Mouse (Mus musculus) kidney, postnatal 0 days (tissue): Measurements from ENCODE around the gene Slu7. TPM values are rescaled to one million over a fixed set of nuclear protein-coding genes. Genes with fewer than 3 reads are reported as not detected.

Experiments used
- ATAC-seq: fragments of 200-750 bp; cut with Nextera tagmentation; replicated peaks from 2 replicates; pipeline ENCODE4 v1.8.0; 2017; ENCODE audit warnings: low read depth, moderate number of reproducible peaks, moderate TSS enrichment, moderate library complexity; ENCODE audit not compliant: low FRiP score
- DNase-seq: peaks from one replicate; pipeline ENCODE4 v3.0.0-alpha.2; 2016; ENCODE audit warnings: low spot score
- H3K27ac ChIP-seq: fragments of 300-500 bp; sonication (generic); 2 replicates; pipeline ENCODE4 v1.5.1; 2014; ENCODE audit warnings: mild to moderate bottlenecking
- H3K27me3 ChIP-seq: fragments of 300-500 bp; sonication (generic); 2 replicates; pipeline ENCODE4 v1.6.1; 2014; ENCODE audit warnings: low read length, mixed read lengths; ENCODE audit not compliant: insufficient read depth
- H3K36me3 ChIP-seq: fragments of 300-500 bp; sonication (generic); 2 replicates; pipeline ENCODE4 v1.6.1; 2014; ENCODE audit warnings: low read length, mixed read lengths; ENCODE audit not compliant: insufficient read depth
- H3K4me1 ChIP-seq: fragments of 300-500 bp; sonication (generic); replicated peaks from 2 replicates; pipeline ENCODE4 v1.6.1; 2014; ENCODE audit warnings: antibody characterized with exemption, low read length, mixed read lengths; ENCODE audit not compliant: insufficient read depth
- H3K4me2 ChIP-seq: fragments of 300-500 bp; sonication (generic); 2 replicates; pipeline ENCODE4 v1.6.1; 2014; ENCODE audit warnings: mild to moderate bottlenecking, low read length, moderate library complexity, mixed read lengths
- H3K4me3 ChIP-seq: fragments of 300-500 bp; sonication (generic); replicated peaks from 2 replicates; pipeline ENCODE4 v1.5.1; 2014; ENCODE audit warnings: low read depth, low read length
- H3K9ac ChIP-seq: fragments of 300-500 bp; sonication (generic); 2 replicates; pipeline ENCODE4 v1.6.1; 2014; ENCODE audit warnings: low read depth, low read length
- H3K9me3 ChIP-seq: fragments of 300-500 bp; sonication (generic); replicated peaks from 2 replicates; pipeline ENCODE4 v1.6.1; 2016; ENCODE audit warnings: low read length, inconsistent platforms, mixed read lengths
- CTCF ChIP-seq: IDR thresholded peaks from 2 replicates; pipeline ENCODE4 v1.5.1; 2016; ENCODE audit warnings: antibody characterized with exemption, low read depth, mild to moderate bottlenecking, moderate library complexity
- WGBS: fragments of 180-500 bp; shearing (Covaris S2); extraction: QIAGEN DNeasy Blood & Tissue Kit; methylation state at CpG from one replicate; pipeline ENCODE4 v1.1.7; 2014; 5-methylcytosine and 5-hydroxymethylcytosine counted together
- polyA plus RNA-seq: library from polyadenylated mRNA; unstranded; fragments of >200 nt; fragmentation: Nextera tagmentation; extraction: Ambion mirVana; gene quantifications from 2 replicates; pipeline ENCODE4 v1.2.1, GENCODE M21; 2015

The Slu7 gene
- polyA plus RNA-seq, 1 experiment from 2014 or later, result 62.6 TPM

DNA sequence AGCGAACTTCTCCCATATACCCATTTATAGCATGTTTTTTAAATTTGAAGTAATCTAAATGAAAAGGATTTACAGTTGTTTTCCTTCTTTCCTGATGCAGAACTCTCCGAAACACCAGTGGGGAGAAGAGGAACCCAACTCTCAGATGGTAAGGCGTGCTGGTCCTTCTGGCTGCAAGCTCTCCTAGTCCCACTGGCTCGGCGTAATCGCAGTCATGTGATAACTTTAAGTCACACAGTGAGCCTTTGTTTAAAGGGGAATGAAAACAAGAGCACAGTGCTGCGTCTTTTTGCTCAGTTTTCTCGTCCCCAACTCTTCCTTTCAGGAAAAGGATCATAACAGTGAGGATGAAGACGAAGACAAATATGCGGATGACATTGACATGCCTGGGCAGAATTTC is 7.6 kb downstream of the Slu7 start:
- no peaks in the 10 kb centered on the region for H3K9me3 ChIP-seq
- DNase-seq (no peak), ATAC-seq (no peak)
- H3K4me2 ChIP-seq, result no peak overlapping the region
- WGBS, result 97% methylated on average over 10 of the region's 10 CpGs
- no peak for TF ChIP-seq CTCF
- no peak overlapping the region for H3K9ac ChIP-seq
- H3K27me3 ChIP-seq, result no peaks in the 10 kb centered on the region
- no peak overlapping the region for H3K27ac ChIP-seq
- H3K4me1 ChIP-seq, result no peaks in the 10 kb centered on the region
- H3K36me3 ChIP-seq, result peaks cover 78% of the 10 kb centered on the region
- no peak overlapping the region for H3K4me3 ChIP-seq

DNA sequence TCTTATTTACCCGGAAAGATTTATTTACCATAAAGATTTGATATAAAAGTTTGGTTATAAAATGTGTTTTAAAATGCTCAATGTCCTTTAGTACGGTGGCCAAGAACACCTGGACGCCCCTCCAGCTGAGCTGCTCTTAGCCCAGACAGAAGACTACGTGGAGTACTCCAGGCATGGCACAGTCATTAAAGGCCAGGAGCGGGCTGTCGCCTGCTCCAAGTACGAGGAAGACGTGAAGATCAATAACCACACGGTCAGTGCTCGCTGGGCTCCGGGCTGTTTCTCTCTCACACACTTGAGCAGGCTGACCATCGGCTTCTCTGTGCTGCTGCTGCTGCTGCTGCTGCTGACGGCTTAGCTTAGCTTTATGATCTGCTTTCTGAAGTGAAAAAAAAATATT is 9.6 kb downstream of the Slu7 start:
- H3K4me1 ChIP-seq, result no peaks in the 10 kb centered on the region
- H3K27me3 ChIP-seq, result no peaks in the 10 kb centered on the region
- no peak for ATAC-seq
- H3K4me3 ChIP-seq, result no peak overlapping the region
- H3K27ac ChIP-seq, result no peak overlapping the region
- H3K4me2 ChIP-seq, result no peak overlapping the region
- no peak for TF ChIP-seq CTCF
- DNase-seq, result no peak
- no peak overlapping the region for H3K9ac ChIP-seq
- WGBS, result 93% methylated on average over 13 of the region's 13 CpGs
- H3K9me3 ChIP-seq, result no peaks in the 10 kb centered on the region
- peaks cover 80% of the 10 kb centered on the region for H3K36me3 ChIP-seq

DNA sequence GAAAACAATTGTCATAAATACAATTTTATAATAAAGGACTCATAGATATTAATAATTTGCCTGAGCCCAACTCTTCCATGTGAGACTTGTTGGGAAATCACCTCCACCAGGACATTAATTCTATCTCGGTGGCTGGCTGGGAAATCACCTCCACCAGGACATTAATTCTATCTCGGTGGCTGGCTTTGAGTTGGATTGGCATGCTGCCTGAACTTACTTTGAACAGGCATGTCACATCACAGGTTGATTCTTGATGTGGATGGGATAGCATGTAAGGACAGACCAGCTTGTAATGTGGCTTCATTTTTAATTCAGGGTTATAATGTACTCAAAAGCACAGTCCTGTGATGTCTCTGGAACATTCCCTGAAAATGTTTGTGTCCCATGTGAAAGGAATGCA is 16.4 kb downstream of the Slu7 start:
- H3K36me3 ChIP-seq, result peaks cover 22% of the 10 kb centered on the region
- H3K9ac ChIP-seq, result no peak overlapping the region
- H3K27me3 ChIP-seq, result no peaks in the 10 kb centered on the region
- no peak overlapping the region for H3K27ac ChIP-seq
- ATAC-seq, result no peak
- no peak for DNase-seq
- H3K9me3 ChIP-seq, result no peaks in the 10 kb centered on the region
- no peak for TF ChIP-seq CTCF
- H3K4me2 ChIP-seq, result no peak overlapping the region
- H3K4me1 ChIP-seq, result no peaks in the 10 kb centered on the region
- no peak overlapping the region for H3K4me3 ChIP-seq
- 75% methylated on average over 2 of the region's 2 CpGs for WGBS

DNA sequence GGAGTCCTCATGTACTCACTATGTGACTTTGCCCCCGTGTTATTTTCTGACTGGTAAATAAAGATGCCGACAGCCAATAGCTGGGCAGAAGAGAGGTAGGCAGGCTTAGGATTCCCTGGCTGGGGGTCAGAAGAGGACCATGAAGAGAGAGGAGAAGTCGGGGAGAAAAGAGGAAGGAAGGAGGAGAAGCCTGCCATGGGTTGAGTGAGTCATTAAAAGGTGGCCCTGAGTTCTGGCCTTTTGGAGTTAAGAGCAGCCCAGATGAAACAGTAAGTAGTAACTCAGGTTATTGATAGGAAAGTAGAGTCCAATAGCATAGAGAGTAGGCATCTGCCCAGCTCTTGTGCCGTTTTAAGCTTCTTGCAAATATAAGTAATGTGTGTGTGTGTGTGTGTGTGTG is 17.8 kb downstream of the Slu7 start:
- WGBS, result 65% methylated on average over 4 of the region's 4 CpGs
- peaks cover 10% of the 10 kb centered on the region for H3K36me3 ChIP-seq
- DNase-seq (no peak), ATAC-seq (no peak)
- no peaks in the 10 kb centered on the region for H3K4me1 ChIP-seq
- H3K9me3 ChIP-seq, result no peaks in the 10 kb centered on the region
- H3K27me3 ChIP-seq, result no peaks in the 10 kb centered on the region
- no peak for TF ChIP-seq CTCF
- H3K27ac ChIP-seq, result no peak overlapping the region
- no peak overlapping the region for H3K4me3 ChIP-seq
- no peak overlapping the region for H3K4me2 ChIP-seq
- no peak overlapping the region for H3K9ac ChIP-seq

DNA sequence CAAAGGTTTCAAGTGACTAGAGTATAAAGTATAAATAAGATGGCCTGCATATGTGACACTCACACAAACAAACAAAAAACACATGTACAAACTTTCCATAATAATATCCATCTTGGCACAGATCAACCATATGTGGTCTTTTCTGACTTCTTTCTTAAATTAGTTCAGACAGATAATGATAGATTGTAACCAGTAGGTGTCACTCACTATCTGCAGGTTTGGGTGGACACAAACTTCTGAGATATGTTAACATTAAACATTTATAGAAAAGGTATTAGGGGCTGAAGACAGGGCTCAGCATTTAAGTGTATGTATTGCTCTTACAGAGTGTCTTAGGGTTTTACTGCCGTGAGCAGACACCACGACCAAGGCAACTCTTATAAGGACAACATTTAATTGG is 18.7 kb downstream of the Slu7 start:
- Histone ChIP-seq H3K36me3 (peaks cover 3% of the 10 kb centered on the region), H3K4me1 (no peaks in the 10 kb centered on the region), H3K4me3 (no peak overlapping the region), H3K9ac (no peak overlapping the region), H3K4me2 (no peak overlapping the region), H3K9me3 (no peaks in the 10 kb centered on the region), H3K27me3 (no peaks in the 10 kb centered on the region), H3K27ac (no peak overlapping the region)
- TF ChIP-seq CTCF, result peak; percentile 65
- peak; percentile 38 for DNase-seq
- 64% methylated on average over 2 of the region's 2 CpGs for WGBS
- no peak for ATAC-seq

DNA sequence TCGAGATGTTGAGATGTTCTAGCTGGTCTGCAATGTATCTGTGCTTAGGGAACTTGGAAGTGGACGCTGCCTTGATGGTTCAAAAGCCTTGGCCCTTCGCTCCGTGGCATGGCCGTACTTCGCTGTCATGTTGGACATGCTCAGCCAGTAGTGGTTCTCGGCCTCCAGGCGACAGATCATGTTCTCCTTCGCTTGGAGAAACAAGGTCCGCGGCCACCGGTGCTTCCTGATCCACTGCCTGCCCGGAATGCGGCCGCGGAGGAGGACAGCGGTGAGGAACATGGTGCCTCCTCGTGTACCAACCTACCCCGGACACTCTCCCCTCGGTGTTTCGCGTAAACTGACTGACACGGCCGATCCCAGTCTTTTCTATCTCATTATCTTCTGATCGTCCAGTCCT is 29.7 kb downstream of the Slu7 start:
- no peaks in the 10 kb centered on the region for H3K4me1 ChIP-seq
- no peak for TF ChIP-seq CTCF
- H3K36me3 ChIP-seq, result no peaks in the 10 kb centered on the region
- DNase-seq (no peak), ATAC-seq (no peak)
- no peak overlapping the region for H3K27ac ChIP-seq
- no peaks in the 10 kb centered on the region; the same call in 1 of the 2 replicates for H3K9me3 ChIP-seq
- no peak overlapping the region for H3K4me3 ChIP-seq
- no peak overlapping the region for H3K9ac ChIP-seq
- no peak overlapping the region for H3K4me2 ChIP-seq
- 93% methylated on average over 25 of the region's 25 CpGs for WGBS
- H3K27me3 ChIP-seq, result no peaks in the 10 kb centered on the region

DNA sequence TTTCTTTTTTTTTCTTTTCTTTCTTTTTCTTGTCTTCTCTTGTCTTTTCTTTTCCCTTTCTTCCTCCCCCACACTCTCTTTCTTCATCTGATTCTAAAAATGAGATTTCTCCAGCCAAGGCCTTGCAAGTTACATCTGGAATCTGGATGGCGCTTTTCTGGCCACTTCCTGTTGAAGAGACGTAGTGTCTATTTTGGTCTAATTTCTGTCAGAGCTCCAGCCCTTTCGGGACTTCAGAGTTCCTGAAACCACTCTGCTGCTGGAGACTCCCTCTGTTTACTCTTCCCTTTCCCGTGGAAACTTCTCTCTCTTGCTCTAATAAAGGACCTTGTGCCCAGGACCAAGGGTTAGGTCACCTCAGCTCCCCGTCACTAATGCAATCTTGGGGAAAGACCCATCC is 36.6 kb downstream of the Slu7 start:
- WGBS, result 36% methylated on average over 5 of the region's 5 CpGs
- no peak for ATAC-seq
- no peaks in the 10 kb centered on the region for H3K36me3 ChIP-seq
- H3K27ac ChIP-seq, result peak overlapping the region; percentile 85
- no peaks in the 10 kb centered on the region for H3K27me3 ChIP-seq
- no peak for TF ChIP-seq CTCF
- no peaks in the 10 kb centered on the region for H3K9me3 ChIP-seq
- peaks cover 4% of the 10 kb centered on the region for H3K4me1 ChIP-seq
- DNase-seq, result peak; percentile 79
- H3K4me3 ChIP-seq, result no peak overlapping the region
- no peak overlapping the region for H3K9ac ChIP-seq
- H3K4me2 ChIP-seq, result no peak overlapping the region
